Mouse (Mus musculus) hindbrain, embryonic 13.5 days (tissue): ENCODE measurements at regions not wholly inside any gene's neighbourhood (a gene's known extent, or its start where the extent isn't known, plus 50 kb on each side); places are given as distances from the start of the nearest gene placed in this dataset.

Experiments used
- ATAC-seq: fragments of 200-750 bp; cut with Nextera tagmentation; 2 replicates; pipeline ENCODE4 v1.8.0; 2017; ENCODE audit warnings: moderate TSS enrichment; ENCODE audit not compliant: low FRiP score
- H3K27ac ChIP-seq: fragments of 300-500 bp; sonication (generic); 2 replicates; pipeline ENCODE4 v1.5.1; 2015; ENCODE audit warnings: inconsistent platforms, mild to moderate bottlenecking, moderate library complexity
- H3K27me3 ChIP-seq: fragments of 300-500 bp; sonication (generic); 2 replicates; pipeline ENCODE4 v1.6.1; 2015; ENCODE audit warnings: mild to moderate bottlenecking, inconsistent platforms
- H3K36me3 ChIP-seq: fragments of 300-500 bp; sonication (generic); 2 replicates; pipeline ENCODE4 v1.6.1; 2015; ENCODE audit warnings: mild to moderate bottlenecking, inconsistent platforms
- H3K4me1 ChIP-seq: fragments of 300-500 bp; sonication (generic); replicated peaks from 2 replicates; pipeline ENCODE4 v1.6.1; 2015; ENCODE audit warnings: inconsistent platforms
- H3K4me2 ChIP-seq: fragments of 300-500 bp; sonication (generic); 2 replicates; pipeline ENCODE4 v1.6.1; 2015; ENCODE audit warnings: inconsistent platforms, mild to moderate bottlenecking, moderate library complexity
- H3K4me3 ChIP-seq: fragments of 300-500 bp; sonication (generic); 2 replicates; pipeline ENCODE4 v1.5.1; 2015; ENCODE audit warnings: mild to moderate bottlenecking, inconsistent platforms
- H3K9ac ChIP-seq: fragments of 300-500 bp; sonication (generic); 2 replicates; pipeline ENCODE4 v1.6.1; 2015; ENCODE audit warnings: mild to moderate bottlenecking, inconsistent platforms
- H3K9me3 ChIP-seq: fragments of 300-500 bp; sonication (generic); 2 replicates; pipeline ENCODE4 v1.6.1; 2016; ENCODE audit warnings: inconsistent platforms
- WGBS: fragments of 180-500 bp; shearing (Covaris S2); methylation state at CpG from one replicate; pipeline ENCODE4 v1.1.7; 2015; 5-methylcytosine and 5-hydroxymethylcytosine counted together

DNA sequence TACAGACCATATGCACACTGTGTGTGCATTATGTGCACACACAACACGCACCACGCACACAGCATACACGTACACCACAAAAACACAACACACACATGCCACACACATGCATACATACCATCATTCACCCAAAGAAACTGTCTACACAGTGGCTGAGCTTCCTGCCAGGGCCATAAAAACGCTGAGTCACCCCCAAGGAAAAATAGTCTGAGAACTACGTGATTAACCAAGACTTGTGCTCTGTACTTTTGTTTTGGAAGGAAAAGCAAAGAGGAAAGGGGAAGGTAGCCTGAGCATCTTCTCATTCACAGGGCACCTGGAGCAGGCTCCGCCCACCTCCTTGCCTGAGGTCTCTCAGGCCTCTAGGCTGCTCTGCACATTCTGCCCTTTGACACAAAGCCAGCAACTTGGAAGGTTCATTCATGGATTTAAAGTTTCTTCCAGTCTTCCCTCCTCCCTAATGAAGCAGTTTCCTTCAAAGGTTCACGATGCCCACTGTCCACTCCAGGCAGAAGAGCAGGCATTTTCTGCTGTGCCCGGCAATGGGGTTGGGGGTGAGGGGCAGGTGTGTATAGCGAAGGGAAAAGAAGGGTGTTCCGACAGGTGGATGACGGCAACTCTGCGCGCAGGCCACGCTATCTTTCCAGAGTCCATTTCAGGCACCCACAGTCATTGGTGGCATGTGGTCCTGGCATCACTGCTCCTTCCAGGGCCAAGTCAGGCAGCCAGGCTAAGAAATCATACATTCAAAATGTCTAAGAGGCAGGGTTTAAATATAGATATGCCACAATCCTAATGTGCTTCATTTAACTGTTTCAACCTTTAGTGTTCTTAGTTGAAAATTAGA, 333.9 kb downstream of the 1500009L16Rik start:
- H3K36me3 ChIP-seq: no peaks in the 10 kb centered on the region
- no peaks in the 10 kb centered on the region for H3K27me3 ChIP-seq
- peaks cover 34% of the 10 kb centered on the region for H3K4me1 ChIP-seq
- H3K9me3 ChIP-seq: no peaks in the 10 kb centered on the region
- H3K4me3 ChIP-seq: no peak overlapping the region
- no peak overlapping the region for H3K4me2 ChIP-seq
- ATAC-seq: no peak
- H3K9ac ChIP-seq: no peak overlapping the region
- WGBS: 89% methylated on average over 14 of the region's 14 CpGs
- no peak overlapping the region for H3K27ac ChIP-seq

DNA sequence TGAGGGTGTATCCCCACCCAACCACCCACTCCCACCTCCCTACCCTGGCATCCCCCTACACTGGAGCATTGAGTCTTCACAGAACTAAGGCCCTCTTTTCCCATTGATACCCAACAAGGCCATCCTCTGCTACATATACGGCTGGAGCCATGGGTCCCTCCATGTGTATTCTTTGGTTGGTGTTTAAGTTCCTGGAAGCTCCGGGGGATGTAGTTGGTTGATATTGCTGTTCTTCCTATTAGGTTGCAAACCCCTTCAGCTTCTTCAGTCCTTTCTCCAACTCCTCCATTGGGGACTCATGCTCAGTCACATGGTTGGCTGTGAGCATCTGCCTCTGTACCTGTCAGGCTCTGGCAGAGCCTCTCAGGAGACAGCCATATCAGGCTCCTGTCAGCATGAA, 335.6 kb downstream of the 1500009L16Rik start:
- 84% methylated on average over 2 of the region's 2 CpGs for WGBS
- no peak overlapping the region for H3K4me3 ChIP-seq
- H3K27me3 ChIP-seq: no peaks in the 10 kb centered on the region
- H3K4me1 ChIP-seq: peaks cover 34% of the 10 kb centered on the region
- no peak for ATAC-seq
- H3K27ac ChIP-seq: no peak overlapping the region
- H3K9ac ChIP-seq: no peak overlapping the region
- no peaks in the 10 kb centered on the region for H3K36me3 ChIP-seq
- H3K9me3 ChIP-seq: no peaks in the 10 kb centered on the region
- no peak overlapping the region for H3K4me2 ChIP-seq

DNA sequence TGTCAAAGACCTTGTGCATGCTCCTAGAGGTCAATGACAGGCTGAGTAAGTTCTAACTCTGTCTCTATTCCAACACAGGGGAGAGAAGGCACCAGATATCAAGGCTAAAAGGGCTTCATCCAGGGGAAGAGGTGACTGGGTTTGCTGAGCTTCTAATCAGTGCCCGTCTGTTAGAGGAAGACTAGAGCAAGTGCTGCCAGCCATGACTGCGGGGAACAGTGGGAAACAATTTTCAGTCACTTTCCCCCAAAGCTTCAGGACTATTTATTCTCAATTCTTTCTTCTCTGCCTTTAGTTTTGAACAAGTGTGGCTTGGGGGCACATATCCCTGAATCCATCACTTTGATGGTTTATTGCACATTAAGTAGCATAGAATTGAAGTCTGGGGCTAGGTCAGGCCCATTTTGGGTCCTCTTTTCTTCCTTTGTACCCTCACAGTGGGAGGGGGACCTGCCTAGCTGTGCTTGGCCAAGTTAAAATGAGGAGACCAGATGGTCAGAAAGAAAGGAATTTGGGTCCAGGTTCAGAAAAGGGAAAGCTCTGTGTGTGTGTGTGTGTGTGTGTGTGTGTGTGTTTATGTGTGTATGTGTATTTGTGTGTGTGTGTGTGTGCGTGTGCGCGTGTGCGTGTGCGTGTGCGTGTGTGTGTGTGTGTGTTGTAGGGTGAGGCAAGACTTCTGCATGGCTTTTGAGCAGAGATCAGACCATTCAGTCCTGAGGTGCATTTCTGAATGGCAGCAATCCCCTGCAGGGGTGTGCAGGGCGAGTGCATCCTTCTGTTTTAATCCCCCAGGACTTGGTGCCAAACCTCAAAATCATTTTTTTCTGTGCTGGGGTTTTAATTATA, 337.2 kb downstream of the 1500009L16Rik start:
- Histone ChIP-seq H3K36me3 (no peaks in the 10 kb centered on the region), H3K4me2 (no peak overlapping the region), H3K27me3 (no peaks in the 10 kb centered on the region), H3K9ac (no peak overlapping the region), H3K9me3 (no peaks in the 10 kb centered on the region), H3K4me3 (no peak overlapping the region), H3K4me1 (peaks cover 30% of the 10 kb centered on the region), H3K27ac (peak overlapping the region; percentile 69; the same call in 1 of the 2 replicates)
- ATAC-seq: no peak
- 60% methylated on average over 9 of the region's 9 CpGs for WGBS

DNA sequence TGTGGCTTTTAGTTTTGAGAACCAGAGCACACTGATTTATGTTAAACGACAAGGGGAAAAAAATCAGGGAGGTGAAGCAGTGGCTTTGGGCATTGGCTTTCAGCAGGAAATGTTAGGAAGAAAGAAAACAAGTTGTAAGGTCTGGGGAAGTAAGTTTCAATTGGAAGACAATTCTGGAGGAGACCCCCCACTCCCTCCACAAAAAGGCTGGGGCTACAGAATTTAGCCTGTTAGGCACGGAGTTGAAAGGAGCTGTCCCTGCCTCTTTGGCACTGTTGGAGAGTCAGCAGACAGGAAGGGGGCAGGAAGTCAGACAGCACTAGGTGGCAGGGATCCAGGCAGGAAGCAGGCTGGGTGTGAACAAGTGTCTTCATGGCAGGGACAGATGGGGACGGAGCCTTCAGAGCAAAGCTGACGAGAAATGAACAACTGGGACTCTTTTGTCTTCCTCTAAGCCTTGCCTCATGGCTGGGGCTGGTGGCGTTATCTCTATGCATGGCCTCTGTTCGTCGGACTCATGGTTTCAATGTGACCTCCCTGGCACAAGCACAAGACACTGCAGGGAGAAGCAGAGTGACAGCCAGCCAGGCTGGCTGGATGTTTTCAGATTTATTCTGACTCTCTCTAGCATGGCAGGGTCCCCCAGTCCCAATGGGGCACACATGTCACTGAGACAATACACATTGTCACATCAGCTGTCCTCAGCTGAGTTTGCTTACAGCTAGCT, 338.0 kb downstream of the 1500009L16Rik start:
- peaks cover 24% of the 10 kb centered on the region for H3K4me1 ChIP-seq
- no peaks in the 10 kb centered on the region for H3K27me3 ChIP-seq
- ATAC-seq: peak; percentile 82
- H3K27ac ChIP-seq: peak overlapping the region; percentile 69
- H3K9me3 ChIP-seq: no peaks in the 10 kb centered on the region
- WGBS: 2% methylated on average over 7 of the region's 7 CpGs
- no peak overlapping the region for H3K4me3 ChIP-seq
- H3K9ac ChIP-seq: no peak overlapping the region
- H3K4me2 ChIP-seq: peak overlapping the region; percentile 30
- H3K36me3 ChIP-seq: no peaks in the 10 kb centered on the region

DNA sequence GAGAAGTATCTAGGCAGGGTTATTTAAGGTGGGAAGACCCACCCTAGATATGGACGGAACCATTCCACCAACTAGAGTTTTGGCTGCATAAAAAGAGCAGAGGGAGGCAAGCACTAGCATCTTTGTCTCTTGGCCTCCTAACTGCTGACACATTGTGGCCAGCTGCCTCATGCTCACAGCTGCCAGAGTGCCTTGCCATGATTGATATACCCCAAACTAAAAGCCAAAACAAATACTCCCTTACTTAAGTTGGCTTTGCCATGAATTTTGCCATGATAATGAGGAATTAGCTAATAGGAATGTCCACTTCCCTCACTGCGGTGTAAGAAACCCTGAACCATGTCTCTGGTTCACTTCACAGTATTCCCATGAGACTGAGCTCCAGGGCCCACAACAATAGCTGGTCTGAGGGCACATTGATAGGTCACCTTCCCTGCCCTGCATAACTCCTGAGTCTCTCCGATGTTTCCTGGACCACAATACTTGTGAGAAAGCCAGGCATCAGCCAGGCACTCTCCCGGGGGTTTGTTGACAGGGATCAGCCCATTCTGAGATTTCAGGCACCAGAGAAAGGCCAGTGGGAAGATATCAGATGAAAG, 344.5 kb downstream of the 1500009L16Rik start:
- Histone ChIP-seq H3K4me2 (no peak overlapping the region), H3K27me3 (no peaks in the 10 kb centered on the region), H3K9me3 (no peaks in the 10 kb centered on the region), H3K4me1 (no peaks in the 10 kb centered on the region), H3K36me3 (no peaks in the 10 kb centered on the region), H3K4me3 (no peak overlapping the region), H3K9ac (no peak overlapping the region), H3K27ac (no peak overlapping the region)
- WGBS: 83% methylated on average over 4 of the region's 4 CpGs
- ATAC-seq: no peak

DNA sequence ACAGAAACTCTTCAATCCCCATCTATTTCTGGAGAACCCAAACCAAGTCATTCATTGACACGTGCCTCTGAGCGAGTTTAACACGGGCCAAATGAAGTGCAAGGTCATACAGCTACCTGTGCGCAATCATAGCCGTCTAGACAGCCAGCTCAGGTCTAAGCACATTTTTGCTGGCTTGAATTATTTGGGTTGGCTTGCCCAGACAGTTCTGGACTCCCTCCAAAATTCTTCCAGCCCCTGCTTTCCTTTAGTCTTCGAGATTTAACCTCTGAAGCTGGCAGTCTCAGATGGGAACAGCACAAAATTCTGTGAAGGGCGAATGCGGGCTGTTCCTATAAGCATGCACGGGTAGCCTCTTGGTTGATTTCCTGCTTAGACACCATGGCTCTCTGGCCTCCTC, 347.1 kb downstream of the 1500009L16Rik start:
- Histone ChIP-seq H3K4me2 (no peak overlapping the region), H3K9me3 (no peaks in the 10 kb centered on the region), H3K4me3 (no peak overlapping the region), H3K4me1 (peaks cover 10% of the 10 kb centered on the region), H3K36me3 (no peaks in the 10 kb centered on the region), H3K27ac (no peak overlapping the region), H3K9ac (no peak overlapping the region), H3K27me3 (no peaks in the 10 kb centered on the region)
- ATAC-seq: no peak
- WGBS: 86% methylated on average over 9 of the region's 9 CpGs

DNA sequence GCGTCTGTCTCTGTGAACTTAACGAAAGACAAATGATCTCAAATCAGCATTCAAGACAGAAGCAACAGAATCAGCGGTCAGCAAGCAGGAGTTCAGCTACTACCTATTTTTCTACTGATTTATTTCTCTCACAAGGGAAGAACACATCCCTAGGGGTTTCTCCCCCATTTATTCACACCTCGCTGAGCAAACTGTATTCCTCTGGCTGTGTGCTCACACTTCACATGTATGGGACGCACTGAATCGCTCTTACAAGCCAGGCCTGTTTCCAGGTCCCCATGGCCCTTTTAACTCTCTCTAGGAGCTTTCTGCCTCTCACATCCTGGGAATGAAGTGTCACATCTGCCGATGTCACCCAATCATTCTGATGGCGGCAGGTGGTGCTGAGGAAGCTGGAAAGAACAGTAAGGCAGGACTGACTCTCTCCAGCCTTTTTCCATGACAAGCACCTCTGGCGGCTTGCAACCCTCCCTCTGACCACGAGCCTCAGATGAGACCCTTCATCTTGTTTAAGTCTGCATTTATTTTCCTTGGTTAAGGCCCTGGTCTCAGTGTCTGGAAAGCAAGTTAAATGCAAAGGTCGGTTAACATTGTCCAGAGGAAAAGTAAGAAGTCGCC, 350.3 kb downstream of the 1500009L16Rik start:
- no peak for ATAC-seq

DNA sequence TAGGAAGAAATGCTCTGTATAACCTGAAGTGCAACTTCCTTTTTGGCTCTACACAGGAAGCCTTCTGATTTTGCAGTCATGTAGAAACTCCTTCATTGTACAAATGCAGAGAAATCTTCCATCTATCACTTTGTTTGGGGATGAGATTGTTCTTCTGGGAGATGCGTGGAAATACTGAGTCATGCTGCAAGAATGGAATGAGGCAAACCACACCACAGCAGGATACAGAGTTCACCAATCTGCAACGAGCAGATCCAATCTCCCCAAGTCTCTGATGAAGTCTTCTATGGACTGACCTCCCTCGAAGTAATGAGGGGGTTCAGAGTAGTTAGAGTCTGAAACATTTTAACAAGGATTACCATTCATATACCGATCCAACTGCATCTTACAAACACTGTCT, 352.9 kb downstream of the 1500009L16Rik start:
- H3K9me3 ChIP-seq: peaks cover 6% of the 10 kb centered on the region; the same call in 1 of the 2 replicates
- no peak overlapping the region for H3K4me2 ChIP-seq
- H3K4me1 ChIP-seq: peaks cover 10% of the 10 kb centered on the region
- no peak overlapping the region for H3K27ac ChIP-seq
- H3K9ac ChIP-seq: no peak overlapping the region
- no peaks in the 10 kb centered on the region for H3K27me3 ChIP-seq
- WGBS: 83% methylated on average over 4 of the region's 4 CpGs
- no peak for ATAC-seq
- no peak overlapping the region for H3K4me3 ChIP-seq
- H3K36me3 ChIP-seq: no peaks in the 10 kb centered on the region

More for the DNA sequence above, 350.3 kb downstream of the 1500009L16Rik start:
- Histone ChIP-seq H3K4me1 (peaks cover 10% of the 10 kb centered on the region), H3K4me3 (no peak overlapping the region), H3K9me3 (peaks cover 6% of the 10 kb centered on the region; the same call in 1 of the 2 replicates), H3K27ac (no peak overlapping the region), H3K27me3 (no peaks in the 10 kb centered on the region), H3K4me2 (no peak overlapping the region), H3K9ac (no peak overlapping the region), H3K36me3 (no peaks in the 10 kb centered on the region)
- 41% methylated on average over 12 of the region's 12 CpGs for WGBS

DNA sequence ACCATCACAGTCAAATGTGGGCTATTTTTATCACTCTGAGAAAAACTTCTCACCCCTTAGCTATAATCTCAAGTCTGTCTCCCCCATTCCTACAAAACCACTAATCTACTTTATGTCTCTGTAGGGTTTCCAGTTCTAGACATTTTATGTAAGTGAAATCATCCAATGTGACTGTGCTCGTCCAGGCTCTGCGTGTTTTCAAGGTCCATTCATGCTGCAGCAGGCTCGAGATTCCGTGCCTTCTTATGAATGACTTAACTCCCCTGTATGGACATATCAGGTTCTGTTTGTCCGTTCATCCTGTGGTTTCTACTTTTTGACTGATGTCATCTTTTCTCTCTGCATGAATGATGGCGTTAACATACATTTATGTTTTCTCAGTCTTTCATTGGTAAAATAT, 357.6 kb downstream of the 1500009L16Rik start:
- Histone ChIP-seq H3K4me3 (no peak overlapping the region), H3K4me1 (0 out of 2 replicates have a peak, but pooled peaks cover 9% of the 10 kb centered on the region), H3K27ac (no peak overlapping the region), H3K36me3 (no peaks in the 10 kb centered on the region), H3K27me3 (no peaks in the 10 kb centered on the region), H3K9me3 (peaks cover 6% of the 10 kb centered on the region; the same call in 1 of the 2 replicates), H3K9ac (no peak overlapping the region), H3K4me2 (no peak overlapping the region)
- no peak for ATAC-seq
- WGBS: 85% methylated on average over 6 of the region's 6 CpGs

DNA sequence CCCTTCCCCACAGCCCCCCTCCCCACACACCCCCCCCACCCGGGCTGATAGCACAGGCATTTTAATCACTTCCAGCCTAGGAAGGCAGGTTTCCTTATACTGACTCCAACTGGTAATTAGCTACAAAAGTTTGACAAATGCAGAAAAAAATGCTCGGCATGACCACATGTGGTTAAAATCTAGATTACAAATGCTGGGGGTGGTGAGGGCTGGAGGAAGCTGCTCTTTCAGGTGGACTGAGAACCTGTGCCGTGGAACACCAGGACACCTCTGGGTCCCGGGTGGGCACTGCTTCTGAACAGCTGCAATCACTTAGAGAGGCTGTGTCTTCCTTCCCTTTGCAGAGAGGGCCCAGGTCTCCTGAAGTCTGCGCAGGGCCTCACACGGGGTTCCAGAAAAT, 358.7 kb downstream of the Nuak1 start:
- Histone ChIP-seq H3K9me3 (peaks cover 6% of the 10 kb centered on the region; the same call in 1 of the 2 replicates), H3K9ac (no peak overlapping the region), H3K27me3 (no peaks in the 10 kb centered on the region), H3K36me3 (no peaks in the 10 kb centered on the region), H3K4me1 (0 out of 2 replicates have a peak, but pooled peaks cover 9% of the 10 kb centered on the region), H3K27ac (no peak overlapping the region), H3K4me2 (no peak overlapping the region), H3K4me3 (no peak overlapping the region)
- WGBS: 67% methylated on average over 6 of the region's 6 CpGs
- no peak for ATAC-seq

DNA sequence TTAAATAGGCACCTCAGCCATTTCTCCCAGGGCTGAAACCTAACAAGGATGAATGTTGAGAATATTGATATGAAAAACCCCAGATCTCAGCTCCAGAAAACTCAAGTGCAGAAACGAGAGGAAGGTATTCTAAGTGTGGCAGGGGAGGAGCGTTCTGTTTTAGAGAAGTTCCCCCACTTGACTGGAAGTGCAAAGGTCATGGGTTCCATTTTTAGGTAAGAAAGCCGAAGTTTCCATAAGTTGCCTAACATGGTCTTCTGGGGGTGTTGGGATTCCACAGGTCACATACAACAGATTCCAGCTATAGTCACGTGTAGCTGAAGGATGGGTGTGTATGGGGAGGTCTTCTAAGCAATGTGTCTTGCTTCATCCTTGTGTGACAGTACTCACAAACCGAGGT, 352.9 kb downstream of the Nuak1 start:
- no peaks in the 10 kb centered on the region for H3K9me3 ChIP-seq
- 0 out of 2 replicates have a peak, but pooled peaks cover 4% of the 10 kb centered on the region for H3K4me1 ChIP-seq
- no peak overlapping the region for H3K9ac ChIP-seq
- no peak for ATAC-seq
- H3K27me3 ChIP-seq: no peaks in the 10 kb centered on the region
- H3K27ac ChIP-seq: no peak overlapping the region
- WGBS: 84% methylated on average over 5 of the region's 5 CpGs
- H3K4me3 ChIP-seq: no peak overlapping the region
- H3K4me2 ChIP-seq: no peak overlapping the region
- no peaks in the 10 kb centered on the region for H3K36me3 ChIP-seq
